Mouse (Mus musculus) midbrain, embryonic 12.5 days (tissue): ENCODE results near the gene Mindy3. TPM values are rescaled to one million over a fixed set of nuclear protein-coding genes. Genes with fewer than 3 reads are reported as not detected.

ENCODE experiments used
- ATAC-seq: fragments of 200-750 bp; cut with Nextera tagmentation; 2 replicates; pipeline ENCODE4 v1.8.0; 2017; ENCODE audit warnings: low read depth, moderate TSS enrichment, moderate library complexity; ENCODE audit not compliant: low FRiP score
- H3K27ac ChIP-seq: fragments of 300-500 bp; sonication (generic); replicated peaks from 2 replicates; pipeline ENCODE4 v1.5.1; 2016; ENCODE audit warnings: mild to moderate bottlenecking
- H3K27me3 ChIP-seq: fragments of 300-500 bp; sonication (generic); 2 replicates; pipeline ENCODE4 v1.6.1; 2016; ENCODE audit warnings: mild to moderate bottlenecking
- H3K36me3 ChIP-seq: fragments of 300-500 bp; sonication (generic); 2 replicates; pipeline ENCODE4 v1.6.1; 2016
- H3K4me1 ChIP-seq: fragments of 300-500 bp; sonication (generic); 2 replicates; pipeline ENCODE4 v1.6.1; 2016
- H3K4me2 ChIP-seq: fragments of 300-500 bp; sonication (generic); replicated peaks from 2 replicates; pipeline ENCODE4 v1.6.1; 2016; ENCODE audit warnings: mild to moderate bottlenecking, moderate library complexity
- H3K4me3 ChIP-seq: fragments of 300-500 bp; sonication (generic); 2 replicates; pipeline ENCODE4 v1.5.1; 2016; ENCODE audit warnings: mild to moderate bottlenecking
- H3K9ac ChIP-seq: fragments of 300-500 bp; sonication (generic); replicated peaks from 2 replicates; pipeline ENCODE4 v1.6.1; 2016; ENCODE audit warnings: mild to moderate bottlenecking, moderate library complexity
- H3K9me3 ChIP-seq: fragments of 300-500 bp; sonication (generic); 2 replicates; pipeline ENCODE4 v1.6.1; 2016; ENCODE audit warnings: mild to moderate bottlenecking
- WGBS: fragments of 180-500 bp; shearing (Covaris S2); methylation state at CpG from one replicate; pipeline ENCODE4 v1.1.7; 2016; 5-methylcytosine and 5-hydroxymethylcytosine counted together
- polyA plus RNA-seq: library from polyadenylated mRNA; unstranded; fragments of >200 nt; fragmentation: Nextera tagmentation; extraction: Ambion mirVana; gene quantifications from 2 replicates; pipeline ENCODE4 v1.2.1, GENCODE M21; 2016

Mindy3 gene
- polyA plus RNA-seq, 1 experiment from 2014 or later = 37.7 TPM

DNA sequence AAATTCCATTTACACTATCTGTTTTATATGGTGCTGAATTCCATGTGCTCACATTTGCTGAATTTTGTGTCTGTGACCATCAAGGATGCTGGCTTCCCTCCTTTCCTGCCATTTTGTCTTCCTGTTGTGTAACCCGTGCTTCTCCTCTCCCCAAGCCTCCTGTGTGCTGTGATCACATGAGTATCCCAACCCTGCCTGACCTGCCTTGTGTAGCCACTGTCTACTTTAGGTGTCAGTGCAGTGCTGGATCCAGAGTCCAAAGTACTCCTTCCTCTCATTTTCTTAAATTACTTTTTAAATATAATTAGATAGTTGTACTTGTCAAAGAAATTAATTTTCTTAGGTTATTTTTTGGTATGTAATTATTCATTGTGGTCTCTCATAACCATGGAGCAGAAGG, 51.3 kb downstream of the Mindy3 start:
- Histone ChIP-seq H3K27ac (no peak overlapping the region), H3K9me3 (no peaks in the 10 kb centered on the region), H3K9ac (no peak overlapping the region), H3K4me1 (no peaks in the 10 kb centered on the region), H3K36me3 (0 out of 2 replicates have a peak, but pooled peaks cover 3% of the 10 kb centered on the region), H3K4me2 (no peak overlapping the region), H3K27me3 (no peaks in the 10 kb centered on the region), H3K4me3 (no peak overlapping the region)
- no peak for ATAC-seq
- WGBS = 74% methylated on average over 1 of the region's 1 CpGs

DNA sequence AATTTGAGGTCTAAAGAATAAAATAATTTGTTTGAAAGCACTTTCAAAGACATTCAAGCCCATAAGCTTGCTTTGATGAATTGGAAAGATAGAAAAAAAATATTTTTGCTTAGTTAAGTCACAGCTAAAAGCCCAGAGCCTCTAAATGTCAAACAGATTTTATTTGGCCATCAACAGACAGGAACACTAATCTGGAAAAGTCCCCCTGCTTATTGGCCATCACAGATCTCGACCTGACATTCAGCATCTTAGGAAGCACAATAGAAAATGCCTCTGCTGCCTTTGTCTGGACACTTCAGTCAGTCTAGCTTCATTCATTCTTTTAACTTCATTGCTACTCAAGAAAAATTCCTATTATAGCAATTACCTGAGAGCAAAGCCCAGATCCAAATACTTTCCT, 58.0 kb downstream of the Mindy3 start:
- no peak overlapping the region for H3K4me2 ChIP-seq
- H3K27me3 ChIP-seq = no peaks in the 10 kb centered on the region
- no peak for ATAC-seq
- 75% methylated on average over 1 of the region's 1 CpGs for WGBS
- H3K4me1 ChIP-seq = no peaks in the 10 kb centered on the region
- no peaks in the 10 kb centered on the region for H3K9me3 ChIP-seq
- H3K9ac ChIP-seq = no peak overlapping the region
- H3K4me3 ChIP-seq = no peak overlapping the region
- peaks cover 23% of the 10 kb centered on the region for H3K36me3 ChIP-seq
- H3K27ac ChIP-seq = no peak overlapping the region

DNA sequence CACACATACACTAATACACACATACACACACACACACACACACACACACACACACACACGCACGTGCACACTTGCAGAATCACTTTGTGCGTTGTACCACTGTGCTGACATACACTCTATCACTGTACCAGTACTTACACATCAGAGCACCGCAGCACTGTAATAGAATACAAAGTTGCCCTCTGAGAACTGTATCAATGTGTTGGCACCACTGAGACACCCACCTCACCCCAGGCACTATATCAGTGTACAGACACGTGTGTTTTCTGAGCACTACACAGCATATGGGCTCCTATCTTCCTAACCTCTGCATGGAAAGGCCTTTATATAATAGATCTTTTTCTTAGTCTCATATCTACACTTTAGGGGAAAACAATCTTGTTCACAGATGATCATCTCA, 64.4 kb downstream of the Mindy3 start:
- Histone ChIP-seq H3K9me3 (no peaks in the 10 kb centered on the region), H3K27ac (no peak overlapping the region), H3K4me2 (no peak overlapping the region), H3K4me1 (no peaks in the 10 kb centered on the region), H3K9ac (no peak overlapping the region), H3K36me3 (peaks cover 39% of the 10 kb centered on the region), H3K27me3 (no peaks in the 10 kb centered on the region), H3K4me3 (no peak overlapping the region)
- 92% methylated on average over 5 of the region's 5 CpGs for whole genome bisulfite sequencing
- no peak for ATAC-seq

DNA sequence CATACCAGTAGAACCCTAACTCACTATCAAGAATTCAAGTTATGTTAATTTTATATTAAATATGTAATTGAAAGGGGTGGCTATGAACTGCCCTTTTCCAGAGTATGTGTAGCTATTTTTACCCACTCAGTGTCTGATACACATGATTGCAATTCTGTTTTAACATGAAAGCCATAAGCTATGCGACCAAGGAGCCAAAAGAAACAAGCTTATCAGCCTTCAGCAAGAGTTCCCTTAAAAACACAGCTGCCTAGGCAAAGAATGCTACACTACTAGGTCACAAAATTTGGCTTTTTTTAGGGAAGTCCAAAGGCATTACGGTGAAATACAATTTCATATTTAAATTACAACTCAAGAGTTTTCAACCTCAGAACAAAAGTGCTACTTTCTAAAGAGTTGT, 70.4 kb downstream of the Mindy3 start:
- Histone ChIP-seq H3K9ac (no peak overlapping the region), H3K36me3 (peaks cover 13% of the 10 kb centered on the region; the same call in 1 of the 2 replicates), H3K27me3 (no peaks in the 10 kb centered on the region), H3K9me3 (no peaks in the 10 kb centered on the region), H3K4me1 (no peaks in the 10 kb centered on the region), H3K4me2 (no peak overlapping the region), H3K27ac (no peak overlapping the region), H3K4me3 (no peak overlapping the region)
- no peak for ATAC-seq
- 87% methylated on average over 2 of the region's 2 CpGs for WGBS

DNA sequence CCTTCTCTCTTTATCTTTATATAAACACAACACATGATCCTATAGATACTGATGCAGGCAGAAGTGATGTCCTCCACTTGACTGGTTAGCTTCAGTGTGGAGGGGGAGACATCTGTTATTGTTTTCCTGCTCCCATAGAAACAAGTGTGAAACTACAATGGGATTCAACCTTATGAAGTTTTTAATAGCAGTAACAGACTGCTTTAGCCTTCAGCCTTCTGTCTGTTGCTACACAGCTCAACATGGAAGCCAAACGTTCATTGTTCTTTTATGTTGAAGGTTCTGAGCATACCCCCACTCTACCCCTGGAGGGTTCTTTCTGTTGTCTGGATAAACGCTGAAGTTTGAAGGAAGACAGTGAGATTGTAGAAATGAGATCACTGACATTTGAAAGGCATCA, 87.3 kb downstream of the Mindy3 start:
- 73% methylated on average over 2 of the region's 2 CpGs for WGBS

DNA sequence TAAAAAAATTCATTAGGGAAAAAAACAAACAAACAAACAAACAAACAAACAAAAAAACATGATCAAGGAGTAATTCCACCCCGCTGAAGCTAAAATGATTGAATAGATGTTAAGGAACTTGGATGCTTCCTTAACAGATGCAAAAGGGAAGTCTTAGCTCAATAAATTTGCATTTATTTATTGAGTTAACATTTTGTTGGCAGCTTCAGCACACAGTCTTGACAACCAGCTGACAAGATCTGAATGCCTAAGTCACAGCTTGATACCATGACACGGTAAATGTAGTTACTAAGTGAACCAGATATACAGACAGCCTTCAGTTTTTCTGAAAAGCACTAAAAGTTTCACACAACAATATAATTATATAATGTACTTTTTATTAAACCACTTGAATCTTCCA, 89.7 kb downstream of the Mindy3 start:
- Histone ChIP-seq H3K4me1 (peaks cover 13% of the 10 kb centered on the region), H3K4me2 (no peak overlapping the region), H3K27me3 (peaks cover 3% of the 10 kb centered on the region; the same call in 1 of the 2 replicates), H3K36me3 (no peaks in the 10 kb centered on the region), H3K9ac (no peak overlapping the region), H3K4me3 (no peak overlapping the region), H3K27ac (no peak overlapping the region), H3K9me3 (no peaks in the 10 kb centered on the region)
- no peak for ATAC-seq
- 67% methylated on average over 2 of the region's 2 CpGs for WGBS

More for the DNA sequence above, 87.3 kb downstream of the Mindy3 start:
- Histone ChIP-seq H3K9me3 (no peaks in the 10 kb centered on the region), H3K4me1 (peaks cover 13% of the 10 kb centered on the region), H3K9ac (no peak overlapping the region), H3K36me3 (no peaks in the 10 kb centered on the region), H3K27ac (no peak overlapping the region), H3K4me2 (no peak overlapping the region), H3K4me3 (no peak overlapping the region), H3K27me3 (0 out of 2 replicates have a peak, but pooled peaks cover 3% of the 10 kb centered on the region)
- no peak for ATAC-seq

DNA sequence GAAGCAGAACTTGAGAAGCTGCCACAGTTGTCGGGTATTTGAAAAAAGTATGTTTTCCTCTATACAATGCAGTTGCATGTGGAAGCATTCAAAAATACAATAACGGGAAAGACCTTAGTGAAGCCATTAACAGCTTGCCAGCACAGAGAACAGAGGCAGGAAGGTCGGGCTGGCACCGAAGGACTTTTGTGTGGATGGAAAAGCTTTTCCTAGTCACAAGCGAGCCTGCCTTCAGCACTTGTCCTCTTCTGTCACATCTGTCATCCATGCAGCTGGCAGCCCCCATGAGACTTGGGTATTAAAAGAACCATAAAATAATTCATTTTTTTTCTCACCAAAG, 90.2 kb downstream of the Mindy3 start:
- 40% methylated on average over 5 of the region's 5 CpGs for whole genome bisulfite sequencing
- H3K27ac ChIP-seq = no peak overlapping the region
- H3K9me3 ChIP-seq = no peaks in the 10 kb centered on the region
- no peak overlapping the region for H3K4me3 ChIP-seq
- ATAC-seq = no peak
- H3K9ac ChIP-seq = no peak overlapping the region
- H3K4me1 ChIP-seq = peaks cover 13% of the 10 kb centered on the region
- 0 out of 2 replicates have a peak overlapping the region, but pooled peaks have one; percentile 51 for H3K4me2 ChIP-seq
- H3K36me3 ChIP-seq = no peaks in the 10 kb centered on the region
- peaks cover 3% of the 10 kb centered on the region; the same call in 1 of the 2 replicates for H3K27me3 ChIP-seq

DNA sequence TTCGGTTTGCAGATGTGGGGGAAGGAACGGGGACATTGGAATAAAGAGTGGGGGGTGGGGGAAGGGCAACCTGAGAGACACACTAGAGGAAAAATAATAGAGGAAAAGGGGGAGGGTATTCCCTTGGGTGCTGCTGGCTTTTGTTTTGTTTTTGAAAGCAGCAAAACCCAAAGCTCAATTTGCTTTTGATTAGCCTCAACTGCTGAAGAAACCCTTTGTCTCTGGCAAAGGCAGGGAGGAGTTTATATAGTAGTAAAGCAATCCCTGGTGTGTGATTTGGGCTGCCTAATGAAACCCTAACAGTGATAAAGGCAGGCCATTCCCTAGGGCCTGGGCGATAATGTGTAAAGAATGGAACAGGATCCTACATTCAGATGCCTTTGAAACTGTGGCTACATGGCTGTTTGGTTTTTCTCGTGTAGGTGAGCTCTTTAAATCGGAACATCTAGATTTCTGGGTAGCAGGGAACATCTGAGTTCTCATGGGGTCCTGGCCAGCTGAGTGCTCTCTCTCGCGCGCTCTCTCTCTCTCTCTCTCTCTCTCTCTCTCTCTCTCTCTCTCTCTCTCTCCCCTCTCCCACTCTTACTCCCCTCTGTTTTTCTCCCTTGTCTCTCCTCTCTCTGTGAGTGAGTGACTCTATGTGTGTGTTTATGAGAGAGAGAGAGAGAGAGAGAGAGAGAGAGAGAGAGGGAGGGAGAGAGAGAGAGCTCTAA, 90.8 kb downstream of the Mindy3 start:
- no peaks in the 10 kb centered on the region for H3K36me3 ChIP-seq
- 22% methylated on average over 8 of the region's 8 CpGs for WGBS
- H3K9ac ChIP-seq = no peak overlapping the region
- no peaks in the 10 kb centered on the region for H3K9me3 ChIP-seq
- H3K27ac ChIP-seq = peak overlapping the region; percentile 30; the same call in 1 of the 2 replicates
- no peak overlapping the region for H3K4me3 ChIP-seq
- peak overlapping the region; percentile 51 for H3K4me2 ChIP-seq
- H3K4me1 ChIP-seq = peaks cover 13% of the 10 kb centered on the region
- ATAC-seq = peak; percentile 41; the same call in 1 of the 2 replicates
- H3K27me3 ChIP-seq = peaks cover 3% of the 10 kb centered on the region; the same call in 1 of the 2 replicates

DNA sequence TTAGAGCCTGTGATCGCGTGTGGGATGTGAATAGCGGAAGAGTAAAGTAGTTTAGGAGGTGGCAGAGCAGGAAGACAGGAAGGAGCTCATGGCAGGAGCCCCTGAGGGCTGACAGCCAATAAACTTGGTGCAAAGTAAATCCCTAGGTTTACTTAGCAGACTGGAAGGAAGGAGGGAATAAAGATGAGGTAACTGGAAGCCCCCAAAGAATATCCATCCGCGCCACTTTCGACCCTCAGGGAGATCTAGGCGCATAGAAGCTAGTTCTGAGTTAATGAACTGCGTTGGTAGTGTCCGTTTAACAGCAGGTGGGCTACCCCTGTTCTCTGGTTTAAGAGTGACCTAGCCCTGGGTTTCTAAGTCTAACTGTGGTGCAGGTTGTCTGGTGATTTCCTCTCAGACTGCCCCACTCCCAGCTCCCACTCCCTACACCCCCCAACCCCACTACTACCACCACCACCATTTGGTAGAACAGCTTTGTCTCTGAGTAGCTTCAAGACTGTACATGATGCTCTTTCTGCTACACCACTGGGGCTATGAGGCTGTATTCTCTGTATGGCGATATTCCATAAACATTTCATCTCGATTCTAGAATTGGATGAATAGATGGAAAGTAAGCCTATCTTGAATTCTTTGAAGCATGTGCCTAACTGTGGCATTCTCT, 91.4 kb downstream of the Mindy3 start:
- no peak overlapping the region; the same call in 1 of the 2 replicates for H3K9ac ChIP-seq
- 23% methylated on average over 11 of the region's 11 CpGs for WGBS

DNA sequence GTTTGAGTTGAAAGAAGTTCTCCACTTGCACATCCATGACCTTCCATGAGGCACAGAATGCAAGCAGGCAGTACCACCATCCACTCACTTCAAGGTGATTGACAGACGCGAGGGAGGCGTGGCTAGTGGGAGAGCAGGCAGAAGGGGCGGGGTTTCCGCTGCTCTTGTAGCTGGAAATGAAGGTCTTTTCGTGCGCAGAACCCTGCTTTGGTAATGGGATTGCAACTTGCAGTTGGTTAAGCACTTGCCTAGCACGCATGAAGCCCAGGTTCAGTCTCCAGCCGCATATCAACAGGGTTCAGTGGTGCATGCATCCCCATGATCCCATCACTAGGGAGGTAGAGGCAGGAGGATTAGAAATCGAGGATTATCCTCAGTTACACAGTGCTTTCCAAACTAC, 92.1 kb downstream of the Mindy3 start:
- peak; percentile 78 for ATAC-seq
- peaks cover 3% of the 10 kb centered on the region; the same call in 1 of the 2 replicates for H3K27me3 ChIP-seq
- H3K9ac ChIP-seq = no peak overlapping the region
- no peaks in the 10 kb centered on the region for H3K9me3 ChIP-seq
- no peaks in the 10 kb centered on the region for H3K36me3 ChIP-seq
- H3K4me3 ChIP-seq = peak overlapping the region; percentile 33
- no peak overlapping the region for H3K27ac ChIP-seq
- H3K4me1 ChIP-seq = peaks cover 13% of the 10 kb centered on the region
- H3K4me2 ChIP-seq = peak overlapping the region; percentile 51
- WGBS = 6% methylated on average over 10 of the region's 10 CpGs

More for the DNA sequence above, 91.4 kb downstream of the Mindy3 start:
- Histone ChIP-seq H3K9me3 (no peaks in the 10 kb centered on the region), H3K4me1 (peaks cover 13% of the 10 kb centered on the region), H3K4me2 (peak overlapping the region; percentile 51), H3K36me3 (no peaks in the 10 kb centered on the region), H3K27me3 (peaks cover 3% of the 10 kb centered on the region; the same call in 1 of the 2 replicates), H3K4me3 (peak overlapping the region; percentile 33), H3K27ac (no peak overlapping the region)
- peak; percentile 32; the same call in 1 of the 2 replicates for ATAC-seq

DNA sequence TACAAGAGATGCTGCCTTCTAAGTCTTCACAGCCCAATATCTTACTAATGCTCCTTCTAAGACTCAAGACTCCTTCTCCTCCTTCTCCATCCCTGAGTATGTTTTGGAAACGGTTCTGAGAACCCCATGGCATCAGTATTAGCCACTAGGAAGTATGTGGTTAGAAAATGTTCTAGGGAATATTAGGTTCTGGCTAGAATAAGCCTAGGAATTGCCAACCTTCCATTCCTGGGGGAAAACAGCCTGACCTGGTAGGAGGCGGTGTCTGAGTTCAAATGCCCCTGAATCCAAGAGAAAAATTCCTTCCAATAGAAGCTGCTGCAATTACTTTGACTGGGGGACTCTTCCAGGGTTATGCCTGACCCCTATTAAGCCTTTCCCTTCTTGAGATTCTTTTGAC, 93.4 kb downstream of the Mindy3 start:
- Histone ChIP-seq H3K27me3 (peaks cover 3% of the 10 kb centered on the region; the same call in 1 of the 2 replicates), H3K4me1 (peaks cover 13% of the 10 kb centered on the region), H3K36me3 (no peaks in the 10 kb centered on the region), H3K4me3 (no peak overlapping the region), H3K9me3 (no peaks in the 10 kb centered on the region), H3K9ac (no peak overlapping the region), H3K27ac (no peak overlapping the region), H3K4me2 (no peak overlapping the region)
- no peak for ATAC-seq
- 93% methylated on average over 2 of the region's 2 CpGs for WGBS

DNA sequence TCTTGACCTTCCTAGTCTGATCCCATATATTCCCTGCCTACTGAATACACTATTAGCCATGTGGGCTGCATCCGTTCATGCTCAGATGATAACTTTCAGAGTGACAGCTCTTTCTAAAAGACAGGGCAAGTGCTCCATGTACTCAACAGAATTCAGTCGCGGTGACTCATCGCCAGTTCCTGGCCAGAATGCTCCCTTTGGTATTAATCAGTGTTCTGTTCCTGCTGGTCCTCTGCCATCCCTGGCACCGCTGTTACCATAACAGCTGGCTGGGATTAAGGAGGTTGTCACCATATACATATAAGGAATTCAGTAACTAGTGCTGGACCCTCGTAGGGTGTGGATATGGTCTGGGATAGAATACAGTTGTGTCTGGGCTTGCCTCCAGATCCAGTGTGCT, 93.9 kb downstream of the Mindy3 start:
- no peak overlapping the region for H3K27ac ChIP-seq
- H3K9ac ChIP-seq = no peak overlapping the region
- no peak overlapping the region for H3K4me2 ChIP-seq
- no peaks in the 10 kb centered on the region for H3K36me3 ChIP-seq
- peaks cover 3% of the 10 kb centered on the region; the same call in 1 of the 2 replicates for H3K27me3 ChIP-seq
- 92% methylated on average over 6 of the region's 6 CpGs for WGBS
- H3K4me1 ChIP-seq = peaks cover 13% of the 10 kb centered on the region
- no peak for ATAC-seq
- H3K4me3 ChIP-seq = no peak overlapping the region
- H3K9me3 ChIP-seq = no peaks in the 10 kb centered on the region
